Mouse (Mus musculus): ENCODE measurements around the gene Tnip1. TPM values are rescaled to one million over a fixed set of nuclear protein-coding genes. Genes with fewer than 3 reads are reported as not detected.

Gene Tnip1
- total and polyA plus RNA-seq, 2 experiments from 2014 or later, result 16.6 to 19.7 TPM

GRCm38 (mm10) chr11:54940056-54940455 lies 22.7 kb downstream of the Tnip1 start:
- H3K4me2 ChIP-seq (ENCODE audit: low read depth, low read length), result no peak overlapping the region
- no peak for DNase-seq (ENCODE audit: low spot score)
- no peaks in the 10 kb centered on the region for H3K9me3 ChIP-seq (replicated peaks; ENCODE audit: control insufficient read depth, low read length)
- peaks cover 15% of the 10 kb centered on the region for H3K4me1 ChIP-seq (ENCODE audit: control insufficient read depth, insufficient read depth)
- TF ChIP-seq CTCF (IDR thresholded peaks at IDR 0.05; ENCODE audit: low read depth), result no peak
- TF ChIP-seq EP300 (IDR thresholded peaks at IDR 0.05; ENCODE audit: low read depth), result no peak
- no peak overlapping the region for H3K27ac ChIP-seq (ENCODE audit: low read depth)
- no peak for ATAC-seq (ENCODE audit: insufficient read depth, low read depth)
- peaks cover 34% of the 10 kb centered on the region for H3K36me3 ChIP-seq (replicated peaks; ENCODE audit: control insufficient read depth, insufficient read depth, low read length)
- no peak overlapping the region for H3K4me3 ChIP-seq (ENCODE audit: low read depth, low read length)
- 61% methylated on average over 7 of the region's 7 CpGs for WGBS
- H3K9ac ChIP-seq (replicated peaks; ENCODE audit: low read depth, low read length), result no peak overlapping the region
- H3K27me3 ChIP-seq (ENCODE audit: control insufficient read depth, insufficient read depth, low read length), result no peaks in the 10 kb centered on the region

GRCm38 (mm10) chr11:54939501-54939900 lies 23.2 kb downstream of the Tnip1 start:
- Histone ChIP-seq H3K9me3 (replicated peaks; ENCODE audit: control insufficient read depth, low read length) (no peaks in the 10 kb centered on the region), H3K9ac (replicated peaks; ENCODE audit: low read depth, low read length) (no peak overlapping the region), H3K4me2 (ENCODE audit: low read depth, low read length) (no peak overlapping the region), H3K4me1 (ENCODE audit: control insufficient read depth, insufficient read depth) (peaks cover 15% of the 10 kb centered on the region), H3K36me3 (replicated peaks; ENCODE audit: control insufficient read depth, insufficient read depth, low read length) (peaks cover 36% of the 10 kb centered on the region), H3K27ac (ENCODE audit: low read depth) (no peak overlapping the region), H3K27me3 (ENCODE audit: control insufficient read depth, insufficient read depth, low read length) (no peaks in the 10 kb centered on the region), H3K4me3 (ENCODE audit: low read depth, low read length) (no peak overlapping the region)
- TF ChIP-seq CTCF (IDR thresholded peaks at IDR 0.05; ENCODE audit: low read depth), result no peak
- TF ChIP-seq EP300 (IDR thresholded peaks at IDR 0.05; ENCODE audit: low read depth), result no peak
- WGBS, result 77% methylated on average over 8 of the region's 8 CpGs
- no peak for ATAC-seq (ENCODE audit: insufficient read depth, low read depth)
- no peak for DNase-seq (ENCODE audit: low spot score)

GRCm38 (mm10) chr11:54936771-54937140 lies 26.0 kb downstream of the Tnip1 start:
- H3K9ac ChIP-seq (replicated peaks; ENCODE audit: low read depth, low read length), result no peak overlapping the region
- ATAC-seq (ENCODE audit: insufficient read depth, low read depth) (no peak; the same call in 1 of the 2 replicates), DNase-seq (ENCODE audit: low spot score) (no peak)
- H3K9me3 ChIP-seq (replicated peaks; ENCODE audit: control insufficient read depth, low read length), result no peaks in the 10 kb centered on the region
- 83% methylated on average over 3 of the region's 3 CpGs for WGBS
- H3K4me2 ChIP-seq (ENCODE audit: low read depth, low read length), result no peak overlapping the region
- no peak for TF ChIP-seq CTCF (IDR thresholded peaks at IDR 0.05; ENCODE audit: low read depth)
- TF ChIP-seq EP300 (IDR thresholded peaks at IDR 0.05; ENCODE audit: low read depth), result no peak
- H3K27me3 ChIP-seq (ENCODE audit: control insufficient read depth, insufficient read depth, low read length), result no peaks in the 10 kb centered on the region
- no peak overlapping the region; the same call in 1 of the 2 replicates for H3K27ac ChIP-seq (ENCODE audit: low read depth)
- H3K4me3 ChIP-seq (ENCODE audit: low read depth, low read length), result no peak overlapping the region
- H3K36me3 ChIP-seq (replicated peaks; ENCODE audit: control insufficient read depth, insufficient read depth, low read length), result peaks cover 53% of the 10 kb centered on the region
- H3K4me1 ChIP-seq (ENCODE audit: control insufficient read depth, insufficient read depth), result peaks cover 15% of the 10 kb centered on the region

- 0 out of 2 replicates have a peak overlapping the region, but pooled peaks have one; percentile 8 for H3K27ac ChIP-seq (ENCODE audit: low read depth)
- no peak for TF ChIP-seq CTCF (IDR thresholded peaks at IDR 0.05; ENCODE audit: low read depth)
- TF ChIP-seq EP300 (IDR thresholded peaks at IDR 0.05; ENCODE audit: low read depth), result no peak
- no peaks in the 10 kb centered on the region for H3K9me3 ChIP-seq (replicated peaks; ENCODE audit: control insufficient read depth, low read length)
- H3K4me2 ChIP-seq (ENCODE audit: low read depth, low read length), result no peak overlapping the region
- peaks cover 15% of the 10 kb centered on the region for H3K4me1 ChIP-seq (ENCODE audit: control insufficient read depth, insufficient read depth)
- DNase-seq (ENCODE audit: low spot score), result peak; percentile 16
- 0 out of 2 replicates have a peak, but pooled peaks have one; percentile 22 for ATAC-seq (ENCODE audit: insufficient read depth, low read depth)
- 41% methylated on average over 12 of the region's 12 CpGs for WGBS
- H3K36me3 ChIP-seq (replicated peaks; ENCODE audit: control insufficient read depth, insufficient read depth, low read length), result peaks cover 57% of the 10 kb centered on the region
- no peak overlapping the region for H3K4me3 ChIP-seq (ENCODE audit: low read depth, low read length)
- H3K9ac ChIP-seq (replicated peaks; ENCODE audit: low read depth, low read length), result no peak overlapping the region
- no peaks in the 10 kb centered on the region for H3K27me3 ChIP-seq (ENCODE audit: control insufficient read depth, insufficient read depth, low read length)
These were observed 26.5 kb downstream of the Tnip1 start for GRCm38 (mm10) chr11:54936035-54936770.

- no peak overlapping the region for H3K9ac ChIP-seq (replicated peaks; ENCODE audit: low read depth, low read length)
- H3K27me3 ChIP-seq (ENCODE audit: control insufficient read depth, insufficient read depth, low read length), result no peaks in the 10 kb centered on the region
- no peak overlapping the region for H3K4me3 ChIP-seq (ENCODE audit: low read depth, low read length)
- ATAC-seq (ENCODE audit: insufficient read depth, low read depth) (no peak), DNase-seq (ENCODE audit: low spot score) (no peak)
- H3K27ac ChIP-seq (ENCODE audit: low read depth), result no peak overlapping the region
- no peak overlapping the region for H3K4me2 ChIP-seq (ENCODE audit: low read depth, low read length)
- no peak for TF ChIP-seq EP300 (IDR thresholded peaks at IDR 0.05; ENCODE audit: low read depth)
- TF ChIP-seq CTCF (IDR thresholded peaks at IDR 0.05; ENCODE audit: low read depth), result no peak
- peaks cover 76% of the 10 kb centered on the region for H3K36me3 ChIP-seq (replicated peaks; ENCODE audit: control insufficient read depth, insufficient read depth, low read length)
- H3K9me3 ChIP-seq (replicated peaks; ENCODE audit: control insufficient read depth, low read length), result no peaks in the 10 kb centered on the region
- peaks cover 9% of the 10 kb centered on the region for H3K4me1 ChIP-seq (ENCODE audit: control insufficient read depth, insufficient read depth)
- WGBS, result 95% methylated on average over 7 of the region's 7 CpGs
These were observed 28.5 kb downstream of the Tnip1 start for GRCm38 (mm10) chr11:54934198-54934597.

GRCm38 (mm10) chr11:54932540-54932939 lies 30.2 kb downstream of the Tnip1 start:
- no peak overlapping the region for H3K4me2 ChIP-seq (ENCODE audit: low read depth, low read length)
- no peak overlapping the region for H3K27ac ChIP-seq (ENCODE audit: low read depth)
- no peak for ATAC-seq (ENCODE audit: insufficient read depth, low read depth)
- TF ChIP-seq CTCF (IDR thresholded peaks at IDR 0.05; ENCODE audit: low read depth) (no peak), EP300 (IDR thresholded peaks at IDR 0.05; ENCODE audit: low read depth) (no peak)
- DNase-seq (ENCODE audit: low spot score), result no peak
- H3K4me1 ChIP-seq (ENCODE audit: control insufficient read depth, insufficient read depth), result peaks cover 9% of the 10 kb centered on the region
- H3K27me3 ChIP-seq (ENCODE audit: control insufficient read depth, insufficient read depth, low read length), result no peaks in the 10 kb centered on the region
- H3K36me3 ChIP-seq (replicated peaks; ENCODE audit: control insufficient read depth, insufficient read depth, low read length), result peaks cover 76% of the 10 kb centered on the region
- 81% methylated on average over 6 of the region's 6 CpGs for WGBS
- H3K9me3 ChIP-seq (replicated peaks; ENCODE audit: control insufficient read depth, low read length), result no peaks in the 10 kb centered on the region
- H3K9ac ChIP-seq (replicated peaks; ENCODE audit: low read depth, low read length), result no peak overlapping the region
- H3K4me3 ChIP-seq (ENCODE audit: low read depth, low read length), result no peak overlapping the region
